Mouse (Mus musculus): ENCODE results near the gene Mapk1ip1.

Mapk1ip1 gene

DNA sequence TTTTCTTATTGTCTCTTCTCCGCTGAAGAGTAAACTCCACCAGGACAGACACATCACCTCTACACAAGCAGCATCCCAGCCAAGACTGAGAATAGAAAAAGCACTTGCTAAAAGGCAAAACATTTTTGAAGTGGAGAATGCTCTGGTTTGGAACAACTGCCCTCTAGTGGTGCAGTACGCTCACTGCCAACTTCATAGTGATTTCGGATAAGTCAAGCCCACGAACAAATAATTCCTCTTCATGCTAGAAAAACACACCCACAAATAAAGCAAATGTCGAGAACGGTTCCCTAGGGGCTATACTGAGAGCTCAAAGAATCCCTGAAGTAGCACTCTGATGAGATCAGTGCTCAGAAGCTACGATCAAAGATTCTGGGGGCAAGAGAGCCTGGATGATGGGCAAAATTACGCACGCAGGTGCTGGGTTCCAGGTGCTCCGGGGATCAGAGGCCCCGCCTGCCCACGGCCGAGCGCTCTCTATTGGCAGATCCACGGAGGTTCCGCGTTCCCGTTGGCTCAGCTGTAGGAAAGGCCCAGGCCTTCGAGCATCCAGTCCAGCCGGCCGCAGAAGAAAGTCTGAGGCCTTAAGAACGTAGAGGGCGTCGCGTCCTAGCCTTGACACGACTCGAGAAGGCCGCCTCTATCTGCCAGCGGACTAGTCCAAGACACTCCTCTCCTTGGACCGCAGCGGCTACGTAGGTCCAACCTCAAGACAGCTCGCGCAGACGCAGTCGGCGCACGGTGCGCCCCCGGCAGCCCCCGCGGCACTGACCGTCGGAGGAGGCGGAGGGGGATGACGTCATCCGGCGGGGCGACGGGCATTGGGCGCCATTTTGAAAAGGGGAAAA, at the start of gene Mapk1ip1, which contains the start of gene Ppp2r2d:
Mapk1ip1 (minus strand) TSS at position 730 of the 848 bp plus-strand sequence.
Ppp2r2d (plus strand) TSS at position 536 of the 848 bp plus-strand sequence.
- DNase-seq (ENCODE audit: low spot score), result peak; percentile 96

DNA sequence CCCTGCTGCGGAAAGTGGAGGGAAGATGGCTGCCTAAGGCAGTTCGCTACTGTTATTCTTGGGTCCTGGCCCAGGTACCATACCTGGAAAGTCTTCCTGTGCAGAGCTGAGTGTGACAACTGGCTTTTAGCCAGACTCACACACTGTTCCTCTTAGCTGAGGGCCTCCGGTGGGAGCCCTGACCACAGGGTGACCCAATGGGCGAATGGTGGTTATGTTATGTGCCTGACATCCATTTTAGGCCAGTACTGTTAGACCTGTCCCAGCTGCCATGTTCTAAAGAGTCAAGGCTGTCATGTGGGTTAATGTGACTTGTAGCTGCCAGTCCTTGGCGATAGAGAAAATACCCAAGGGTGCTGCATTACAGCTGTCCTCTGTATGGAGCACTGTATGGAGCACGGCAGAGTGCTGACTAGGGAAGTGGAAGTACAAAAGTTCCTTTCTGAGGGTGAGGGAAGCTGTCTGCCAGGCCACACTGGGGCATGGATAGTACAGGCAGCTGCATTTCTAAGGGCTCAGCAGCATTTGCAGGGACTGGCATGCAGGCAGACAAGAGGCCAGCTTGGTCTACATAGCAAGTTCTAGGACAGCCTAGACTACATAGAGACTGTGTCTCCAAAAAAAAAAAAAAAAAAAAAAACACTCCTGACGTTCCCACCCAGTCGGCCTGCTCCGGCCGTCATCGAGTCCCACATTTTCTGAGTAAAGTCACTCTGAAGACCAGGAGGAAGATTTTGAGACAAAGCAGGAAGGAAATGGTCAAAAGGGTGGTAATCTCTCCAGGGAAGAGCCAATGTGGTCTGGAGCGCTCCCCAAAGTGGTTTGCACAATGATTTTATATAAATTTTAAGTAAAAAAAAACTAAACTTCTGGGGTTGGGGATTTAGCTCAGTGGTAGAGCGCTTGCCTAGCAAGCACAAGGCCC, 39.6 kb upstream of the Mapk1ip1 start:
- DNase-seq (ENCODE audit: low spot score), result no peak

DNA sequence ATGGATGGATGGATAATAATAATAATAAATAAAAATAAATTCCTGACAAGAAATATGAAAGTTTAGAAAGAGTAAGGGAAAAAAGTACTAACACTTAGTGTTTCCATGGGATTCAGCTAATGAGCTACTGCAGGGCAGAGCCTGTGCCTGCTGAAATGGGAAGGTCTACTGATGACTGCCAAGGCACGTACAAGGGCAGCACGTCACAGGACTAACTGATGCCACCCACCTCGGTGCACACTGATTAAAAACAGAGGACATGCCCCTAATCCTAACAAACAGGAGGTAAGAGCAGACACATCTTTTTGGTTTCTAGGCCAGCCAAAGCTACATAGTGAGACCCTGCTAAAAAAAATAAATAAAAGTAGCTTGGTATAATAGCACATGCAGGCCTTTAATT, 37.7 kb upstream of the Mapk1ip1 start:
- DNase-seq (ENCODE audit: low spot score), result no peak

DNA sequence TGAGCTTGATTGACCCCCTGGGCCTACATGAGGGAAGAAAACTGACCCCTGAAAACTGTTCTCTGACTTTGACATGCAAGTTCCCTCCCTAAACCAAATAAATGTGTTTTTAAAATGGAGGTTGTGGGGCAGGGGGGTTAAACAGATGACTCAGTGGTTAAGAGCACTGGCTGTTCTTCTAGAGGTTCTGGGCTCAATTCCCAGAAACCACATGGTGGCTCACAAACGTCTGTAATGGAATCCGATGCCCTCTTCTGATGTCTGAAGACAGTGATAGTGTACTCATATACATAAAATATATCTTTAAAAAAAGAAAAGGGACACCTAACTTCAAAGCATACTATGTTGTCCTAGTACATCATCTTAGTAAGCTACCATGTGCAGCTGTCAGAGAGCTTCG, 29.0 kb upstream of the Mapk1ip1 start:
- no peak for DNase-seq (ENCODE audit: low spot score)

DNA sequence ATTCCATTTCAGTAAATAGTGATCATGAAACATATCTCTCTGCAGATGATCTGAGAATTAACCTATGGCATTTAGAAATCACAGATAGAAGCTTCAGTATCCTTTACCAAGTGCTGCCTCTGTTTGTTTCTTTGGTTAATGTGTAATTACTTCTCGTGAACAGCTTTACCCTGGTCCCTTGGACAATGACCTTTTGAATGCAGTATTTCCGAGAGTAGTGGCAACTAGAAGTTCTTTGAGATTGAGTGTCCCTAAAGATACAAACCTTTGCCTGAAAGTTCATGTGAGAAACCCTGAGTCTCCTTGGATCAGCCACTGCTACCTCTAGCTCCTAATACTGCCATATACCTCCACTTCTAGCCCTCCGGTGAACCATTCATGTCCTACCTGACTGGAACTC, 26.9 kb upstream of the Mapk1ip1 start:
- no peak for DNase-seq (ENCODE audit: low spot score)

DNA sequence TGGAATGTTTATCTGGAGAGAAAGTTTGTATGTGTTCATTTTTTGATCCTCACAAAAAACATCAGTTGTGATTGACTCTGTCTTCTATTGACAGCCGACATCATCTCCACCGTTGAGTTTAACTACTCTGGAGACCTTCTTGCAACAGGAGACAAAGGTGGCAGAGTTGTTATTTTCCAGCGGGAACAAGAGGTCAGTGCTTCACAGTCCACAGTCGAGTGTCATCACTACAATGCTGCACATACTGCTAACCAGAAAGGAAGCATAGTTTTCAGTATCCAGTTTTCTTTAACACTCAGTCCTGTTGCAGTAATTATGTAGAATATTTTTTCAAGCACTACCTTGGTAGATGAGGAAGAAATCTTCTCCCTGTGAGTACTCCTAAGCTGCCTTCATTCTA, 22.2 kb upstream of the Mapk1ip1 start:
- DNase-seq (ENCODE audit: low spot score), result no peak

DNA sequence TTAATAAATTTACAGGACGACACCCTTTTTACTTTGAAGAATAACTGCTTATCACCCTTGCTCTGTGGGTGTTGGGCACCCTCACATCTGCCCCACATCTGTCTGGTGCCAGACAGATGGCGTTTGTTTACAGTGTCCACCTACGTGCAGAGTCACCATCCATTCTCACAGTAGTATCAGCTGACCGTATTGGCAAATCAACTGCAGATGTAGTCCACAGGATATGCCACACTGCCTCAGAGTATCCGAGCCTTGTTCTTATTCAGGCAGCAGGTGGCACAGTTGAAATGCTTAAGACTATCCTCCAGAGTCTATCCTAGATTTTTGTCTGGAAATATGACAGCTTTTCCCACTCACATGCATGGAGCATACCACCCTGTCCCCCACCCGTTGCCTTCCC, 21.2 kb upstream of the Mapk1ip1 start:
- DNase-seq (ENCODE audit: low spot score), result no peak

DNA sequence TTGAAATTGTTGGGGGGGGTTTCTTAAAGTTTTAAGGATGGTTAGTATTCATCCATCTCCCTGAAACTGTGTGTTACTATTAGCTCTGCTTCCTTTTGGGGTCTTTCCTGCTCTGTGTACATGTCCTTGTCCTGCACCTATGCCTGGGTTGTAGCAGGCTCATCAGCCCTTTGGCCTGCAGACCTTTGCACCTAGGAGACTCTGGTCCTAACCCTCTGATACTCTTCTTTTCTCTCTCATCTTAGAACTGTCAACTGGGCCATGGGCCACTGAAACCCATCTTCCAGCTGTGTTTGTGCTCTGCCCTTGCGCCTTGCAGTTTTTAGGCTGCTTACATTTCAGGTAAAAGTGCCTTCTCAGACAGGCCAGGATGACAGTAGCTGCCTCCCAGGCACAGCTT, 18.7 kb upstream of the Mapk1ip1 start:
- no peak for DNase-seq (ENCODE audit: low spot score)

DNA sequence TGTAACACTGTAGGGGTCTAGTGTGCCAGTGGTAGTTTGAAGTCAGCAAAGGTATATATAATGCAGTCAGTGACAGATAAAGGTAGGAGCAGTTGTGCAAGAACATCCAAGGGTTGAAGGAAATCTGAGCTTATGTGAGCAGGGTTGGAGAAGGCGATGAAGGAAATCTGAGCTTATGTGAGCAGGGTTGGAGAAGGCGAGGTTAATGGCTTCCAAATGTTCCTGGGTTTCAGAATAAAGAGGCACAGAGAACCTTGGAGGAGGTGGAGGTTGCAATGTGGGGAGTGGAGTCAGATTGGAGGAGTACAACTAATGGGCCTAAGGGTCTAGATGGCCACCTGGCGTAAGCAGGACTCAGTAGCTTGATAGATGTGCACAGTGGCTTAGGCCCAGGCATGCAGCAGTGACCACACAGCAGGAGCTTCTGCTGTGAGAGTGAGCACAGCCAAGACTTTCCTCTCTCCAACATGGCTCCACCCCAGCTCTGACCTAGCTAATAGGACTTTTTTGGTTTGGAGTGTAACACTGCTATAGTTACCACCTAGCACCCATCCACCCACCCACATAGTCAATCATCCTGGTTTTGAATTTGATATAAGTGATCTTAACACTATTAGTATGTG, 18.0 kb upstream of the Mapk1ip1 start:
- no peak for DNase-seq (ENCODE audit: low spot score)

DNA sequence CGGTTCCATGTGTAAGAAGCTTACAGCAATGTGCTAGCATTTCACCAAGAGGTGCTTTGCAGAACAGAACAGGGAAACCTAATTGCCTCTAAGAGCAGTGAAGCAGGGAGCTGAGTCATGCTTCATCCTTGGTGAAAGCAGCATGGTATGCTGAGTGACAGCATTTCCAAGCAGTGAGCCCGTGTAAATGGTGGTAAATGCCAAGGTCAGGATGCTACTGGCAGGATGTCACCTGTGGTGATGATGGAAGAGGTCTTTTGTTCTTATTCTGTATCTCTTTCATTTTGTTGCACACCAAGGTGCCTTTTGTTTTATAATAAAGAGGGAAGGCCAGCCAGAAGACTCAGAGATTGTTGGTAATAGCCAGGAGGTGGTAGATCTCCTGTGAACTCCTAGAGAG, 10.6 kb upstream of the Mapk1ip1 start:
- DNase-seq (ENCODE audit: low spot score), result no peak

DNA sequence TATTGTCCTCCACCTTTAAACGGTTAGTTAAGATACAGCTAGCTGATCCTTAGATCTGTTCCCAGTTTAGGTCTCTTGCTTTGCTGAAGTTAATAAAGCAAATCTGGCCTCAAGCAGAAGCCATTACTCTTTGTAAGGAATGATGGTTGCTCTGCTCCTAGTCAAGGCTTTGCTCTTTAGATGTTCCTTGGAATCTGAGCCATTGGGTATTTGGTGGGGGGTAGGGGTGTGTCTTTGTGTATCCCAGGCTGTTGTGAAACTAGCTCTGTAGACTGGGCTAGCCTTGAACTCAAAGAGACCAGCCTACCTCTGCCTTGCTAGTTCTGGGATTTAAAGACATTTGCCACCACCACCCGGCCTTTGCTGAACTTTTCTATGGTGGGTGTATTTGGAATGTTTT, 8.1 kb upstream of the Mapk1ip1 start:
- DNase-seq (ENCODE audit: low spot score), result no peak

DNA sequence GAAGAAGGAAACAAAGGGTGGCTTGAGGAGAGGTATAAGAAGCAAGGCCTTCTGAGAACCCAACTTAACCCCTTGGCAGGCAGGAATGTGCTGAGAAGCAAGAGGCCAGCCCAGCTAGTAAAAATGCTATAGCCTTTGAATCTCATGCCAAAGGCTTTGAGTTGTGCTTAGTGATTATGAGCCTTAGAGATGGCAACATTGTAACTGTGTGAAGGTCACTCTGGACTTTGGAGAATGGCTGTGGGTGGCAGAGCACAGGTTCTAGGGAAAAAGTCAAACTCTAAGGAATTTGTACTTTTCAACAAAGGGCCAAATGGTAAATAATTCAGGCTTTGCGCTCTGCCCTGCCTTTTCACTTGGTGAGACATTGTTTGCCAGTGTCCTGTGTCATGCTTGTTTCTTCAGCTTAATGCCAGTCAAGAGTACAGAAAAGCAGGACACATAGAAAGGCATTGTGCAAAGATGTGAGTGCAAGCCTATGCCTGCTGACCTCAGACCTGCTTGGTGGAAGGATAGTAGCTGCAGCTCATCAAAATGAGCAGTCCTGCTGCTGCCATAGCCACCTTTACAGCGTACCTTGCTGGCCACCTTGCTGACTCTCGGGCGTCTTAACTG, 7.5 kb upstream of the Mapk1ip1 start:
- no peak for DNase-seq (ENCODE audit: low spot score)

DNA sequence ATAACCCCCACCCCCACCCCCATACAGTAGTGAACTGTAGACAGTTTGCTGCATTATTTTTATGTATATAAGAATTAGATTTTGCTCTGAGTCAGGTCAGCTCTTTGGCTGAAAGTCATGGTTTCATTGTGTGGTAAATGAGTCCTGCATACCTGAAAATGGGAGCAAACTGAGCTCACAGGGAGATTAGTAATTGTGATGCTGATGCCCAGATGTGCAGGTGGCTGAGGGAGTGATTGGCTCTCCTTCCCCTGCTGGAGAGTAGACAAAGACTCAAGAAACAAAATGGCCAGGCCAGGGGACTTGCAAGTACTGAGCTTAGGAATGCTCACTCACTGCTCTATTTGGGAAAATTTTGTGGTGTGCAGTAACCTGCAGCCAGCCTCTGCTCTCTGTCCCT, 4.0 kb upstream of the Mapk1ip1 start:
- no peak for DNase-seq (ENCODE audit: low spot score)

DNA sequence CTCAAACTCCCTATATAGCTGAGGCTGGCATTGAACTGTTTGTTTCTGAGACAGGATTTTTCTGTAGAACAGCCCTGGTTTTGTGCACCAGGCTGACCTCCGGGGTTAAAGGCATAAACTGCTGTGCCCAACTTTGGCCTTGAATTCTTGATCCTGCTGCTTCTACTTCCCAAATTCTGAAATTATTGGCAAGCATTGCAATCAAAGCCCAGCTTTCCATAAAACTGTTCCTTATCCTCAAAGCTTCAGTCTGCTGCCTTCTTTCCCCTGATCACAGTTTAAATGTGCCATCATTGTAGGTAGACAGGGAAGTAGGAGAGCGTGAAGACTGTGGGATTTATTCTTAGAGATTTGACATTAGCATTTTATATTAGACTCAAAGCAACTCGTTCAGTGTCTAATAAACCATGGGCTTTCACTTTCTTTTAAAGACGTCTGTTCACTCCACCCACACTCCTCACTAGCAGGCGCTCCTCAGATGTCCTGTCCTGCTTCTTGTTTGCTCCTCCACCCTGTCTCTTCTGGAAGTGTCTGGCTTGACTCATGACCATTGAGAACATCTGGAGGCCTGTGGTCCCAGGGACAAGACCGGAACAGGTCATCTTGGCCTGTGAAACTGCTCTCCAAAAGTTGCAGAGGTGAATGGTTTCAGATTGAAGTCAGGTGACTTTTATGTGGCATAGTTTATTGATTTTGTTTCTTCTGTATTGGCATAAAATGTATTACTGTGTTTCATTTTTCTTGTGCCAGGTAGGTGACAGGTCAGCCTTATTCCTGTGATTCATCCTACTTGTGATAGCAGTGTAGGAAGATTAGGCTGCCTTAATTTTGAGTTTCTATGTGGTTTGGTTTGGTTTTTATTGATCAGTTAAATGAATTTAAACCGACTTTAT, 2.2 kb upstream of the Mapk1ip1 start:
- DNase-seq (ENCODE audit: low spot score), result no peak

DNA sequence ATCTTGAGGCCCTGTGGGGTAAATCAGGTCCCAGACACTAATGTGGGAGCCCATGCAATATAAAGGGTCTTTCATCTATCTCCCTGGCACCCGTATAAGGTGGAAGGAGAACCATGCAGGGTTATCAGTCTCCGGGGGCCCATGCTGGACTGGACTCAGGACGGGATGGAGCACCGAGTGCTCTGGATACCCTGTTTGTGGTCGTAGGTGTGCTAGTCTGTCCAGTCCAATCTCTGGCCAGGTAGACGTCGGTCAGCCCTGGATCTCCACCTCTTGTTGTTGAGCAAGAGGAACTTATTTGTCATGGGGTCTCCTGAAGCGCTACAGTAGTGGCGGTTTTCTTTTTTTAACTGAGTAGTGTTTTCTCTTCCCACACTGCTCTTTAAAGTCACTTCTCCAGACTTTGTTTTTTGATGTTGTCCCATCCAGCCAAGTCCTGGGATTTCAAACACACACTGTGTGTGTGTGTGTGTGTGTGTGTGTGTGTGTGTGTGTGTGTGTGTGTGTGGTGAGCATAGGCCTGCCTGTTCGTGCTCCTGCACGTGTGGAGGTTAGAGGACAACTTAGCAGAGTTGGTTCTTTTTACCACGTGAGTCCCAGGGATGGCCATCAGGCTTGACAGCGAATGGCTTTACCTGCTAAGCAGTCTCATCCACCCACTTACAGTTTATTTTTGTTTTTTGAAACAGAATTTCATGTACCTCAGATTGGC, 1.4 kb upstream of the Mapk1ip1 start:
- no peak for DNase-seq (ENCODE audit: low spot score)

DNA sequence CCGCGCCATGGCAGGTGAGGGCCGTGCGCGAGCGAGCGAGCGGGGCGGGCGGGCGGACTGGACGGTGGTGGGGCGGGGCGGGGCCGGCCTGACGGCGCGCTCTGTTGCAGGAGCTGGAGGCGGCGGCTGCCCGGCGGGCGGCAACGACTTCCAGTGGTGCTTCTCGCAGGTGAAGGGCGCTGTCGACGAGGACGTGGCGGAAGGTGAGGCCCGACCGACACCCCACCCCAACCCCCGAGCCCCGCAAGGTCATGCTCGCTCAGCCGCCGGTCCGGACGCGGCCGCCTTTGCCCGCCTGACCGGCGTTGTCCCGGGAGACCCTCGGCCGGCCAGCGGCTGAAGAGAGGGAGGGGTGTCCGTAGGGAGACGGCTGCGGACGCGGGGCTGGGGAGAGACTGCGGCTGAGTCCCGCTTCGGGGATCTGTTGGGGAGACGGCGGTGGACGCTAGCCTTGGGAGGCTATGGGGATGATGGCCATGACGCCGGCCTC, 474 bp upstream of the Mapk1ip1 start:
- peak; percentile 54 for DNase-seq (ENCODE audit: low spot score)

DNA sequence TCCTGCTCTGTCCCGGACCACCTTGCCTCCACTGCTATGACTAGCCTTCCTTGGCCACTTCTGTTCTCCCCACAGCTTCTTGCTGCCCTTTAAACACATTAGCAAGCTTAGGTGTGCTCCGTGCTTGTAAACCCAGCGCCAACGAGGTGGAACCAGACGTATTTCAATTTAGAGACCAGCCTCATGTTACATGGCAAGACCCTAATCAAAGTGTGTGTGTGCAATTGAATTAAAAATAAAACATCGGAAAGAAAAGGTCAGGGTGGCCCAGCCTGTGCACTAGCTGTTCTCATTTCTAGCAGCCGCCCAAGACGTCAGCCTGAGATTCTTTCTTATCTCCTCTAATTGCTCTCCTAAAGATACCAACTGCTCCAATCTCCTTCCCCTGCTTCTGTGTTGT, 962 bp downstream of the Mapk1ip1 start:
- DNase-seq (ENCODE audit: low spot score), result no peak

DNA sequence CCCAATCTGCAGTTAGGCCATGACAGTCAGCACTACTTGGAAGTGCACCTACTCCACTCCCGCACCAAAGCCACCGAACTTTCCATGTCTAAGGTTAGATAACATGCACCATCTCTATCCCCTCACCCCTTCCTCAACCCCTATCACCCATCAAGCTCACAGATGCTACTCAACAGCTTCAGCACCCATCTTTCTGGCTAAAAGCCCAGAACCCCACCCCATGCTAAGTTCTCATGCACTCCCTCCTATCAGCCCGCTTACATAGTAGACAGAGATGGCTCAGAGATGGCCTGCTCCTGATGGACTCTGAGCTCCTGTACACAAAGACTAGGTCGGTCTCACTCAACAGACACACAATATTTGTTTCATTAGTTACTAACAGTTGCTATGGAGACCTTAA, 2.7 kb downstream of the Mapk1ip1 start:
- DNase-seq (ENCODE audit: low spot score), result no peak

DNA sequence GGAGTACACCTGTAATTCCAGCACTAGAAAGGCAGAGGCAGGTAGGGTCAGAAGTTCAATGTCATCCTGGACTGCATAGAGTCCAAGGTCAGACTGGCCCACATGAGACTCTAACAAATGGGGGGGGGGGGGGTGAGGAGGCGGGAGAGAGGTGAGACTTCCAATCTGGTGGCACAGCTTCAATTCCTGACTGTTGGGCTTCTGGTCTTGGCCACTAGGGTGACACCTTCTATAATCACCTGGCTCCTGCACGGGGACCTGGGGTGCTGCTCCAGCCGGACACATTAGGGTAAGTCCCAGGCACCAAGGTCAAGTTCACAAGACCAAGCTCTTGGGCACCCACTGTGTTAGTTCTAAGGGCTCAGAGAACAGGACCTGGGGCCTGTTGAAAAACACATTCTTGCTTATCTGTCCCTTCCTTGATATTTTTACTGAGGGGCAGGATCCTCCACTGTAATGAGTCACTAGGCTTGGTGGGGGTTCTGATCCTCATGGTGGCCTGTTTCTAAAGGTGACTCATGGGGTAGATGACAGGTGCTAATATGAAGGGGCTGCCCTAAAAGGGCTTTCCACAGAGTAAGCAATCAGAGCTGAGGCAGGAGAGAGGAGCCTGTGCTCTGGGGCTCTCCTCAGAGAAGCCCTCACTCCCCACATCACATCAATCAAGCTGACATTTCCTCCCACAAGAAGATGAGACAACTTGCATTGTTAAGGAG, 4.5 kb downstream of the Mapk1ip1 start:
- no peak for DNase-seq (ENCODE audit: low spot score)

DNA sequence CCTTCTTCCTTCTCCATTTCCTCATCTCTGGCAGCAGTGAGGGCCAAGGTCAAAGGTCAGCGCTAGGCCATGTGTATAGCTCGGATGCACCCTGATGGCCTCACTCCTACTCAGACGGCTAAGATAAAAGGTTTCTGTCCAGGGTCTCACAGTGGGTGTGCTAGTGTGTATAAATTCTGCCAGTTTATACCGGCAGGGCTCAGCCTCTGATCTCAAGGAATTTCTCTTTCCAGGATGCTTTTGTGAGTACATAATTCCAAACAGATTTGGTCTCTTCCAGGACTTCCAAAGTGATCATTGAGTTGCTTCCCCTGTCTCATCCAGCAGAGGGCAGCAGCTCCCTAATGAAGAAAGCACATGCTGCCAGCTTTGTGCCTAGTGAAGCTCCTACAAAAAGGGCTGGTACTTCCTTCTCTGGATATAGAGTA, 5.5 kb downstream of the Mapk1ip1 start:
- peak; percentile 69 for DNase-seq (ENCODE audit: low spot score)
